14 mouse cellular contexts compared by ENCODE assay signal in the genomic region with DNA sequence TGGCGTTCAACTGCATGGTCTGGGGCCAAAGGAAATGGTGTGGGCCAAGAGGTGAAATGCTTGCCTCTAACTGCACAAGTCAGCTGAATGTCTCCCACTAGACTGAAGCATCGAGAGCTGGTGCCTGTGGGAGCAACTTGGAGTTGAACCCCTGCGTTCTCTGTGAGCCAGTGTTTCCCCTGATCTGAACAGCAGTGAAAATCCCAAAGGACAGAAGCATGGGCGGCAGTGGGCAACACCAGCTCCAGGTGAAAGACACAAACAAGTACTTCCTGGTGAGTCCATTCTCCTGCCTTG. TPM values are rescaled to one million over a fixed set of nuclear protein-coding genes. Genes with fewer than 3 reads are reported as not detected.
DNase-seq lines count a peak whose midpoint lies in the region; ATAC-seq and TF ChIP-seq lines count a peak whose summit lies in the region.
"Had no signal": no experiment of that assay in that cellular context is flagged by ENCODE, and none has a peak within 500 bp of the region (broad histone marks: within the 10 kb centered on the region; RNA-seq: fewer than 3 reads in every experiment).

No protein-coding gene starts in this region.

- peak overlapping the region; percentile 57 for H3K27ac ChIP-seq in embryonic facial prominence, embryonic 13.5 days
- no peak overlapping the region for H3K27ac ChIP-seq in embryonic facial prominence, embryonic 10.5 days (replicated peaks)
- H3K27ac ChIP-seq in intestine, embryonic 15.5 days, result 0 out of 2 replicates have a peak overlapping the region, but pooled peaks have one; percentile 33
- H3K27ac ChIP-seq in intestine, postnatal 0 days (ENCODE audit: low read depth, low read length), result no peak overlapping the region
- peak overlapping the region; percentile 31; the same call in 1 of the 2 replicates for H3K27ac ChIP-seq in brown adipose tissue, adult 24 weeks (replicated peaks; ENCODE audit: low read depth, low read length)
- peak overlapping the region; percentile 56; the same call in 1 of the 2 replicates for H3K27ac ChIP-seq in olfactory bulb, adult 2 months (ENCODE audit: insufficient read depth, low read depth, low read length)

- TF ChIP-seq CTCF in intestine, postnatal 0 days (IDR thresholded peaks at IDR 0.05; ENCODE audit: low read depth), result no peak
- TF ChIP-seq CTCF in olfactory bulb, adult 2 months (IDR thresholded peaks at IDR 0.05; ENCODE audit: insufficient read depth, low read depth, low read length), result no peak

- DNase-seq in embryonic facial prominence, embryonic 10.5 days (ENCODE audit: low spot score), result no peak
- no peak for DNase-seq in urinary bladder, postnatal 10 days (ENCODE audit: low spot score)
- DNase-seq: cerebellum, adult 8-10 months; forebrain, postnatal 0 days; retina, postnatal 1 day had no signal

- H3K4me1 ChIP-seq in embryonic facial prominence, embryonic 13.5 days, result peaks cover 25% of the 10 kb centered on the region
- H3K4me1 ChIP-seq in embryonic facial prominence, embryonic 10.5 days, result peaks cover 37% of the 10 kb centered on the region
- H3K4me1 ChIP-seq in intestine, embryonic 15.5 days (replicated peaks), result peaks cover 32% of the 10 kb centered on the region
- peaks cover 18% of the 10 kb centered on the region for H3K4me1 ChIP-seq in intestine, postnatal 0 days (replicated peaks; ENCODE audit: control insufficient read depth, insufficient read depth, low read length)
- H3K4me1 ChIP-seq in brown adipose tissue, adult 24 weeks (ENCODE audit: control insufficient read depth, insufficient read depth, insufficient read length, low read length), result peaks cover 16% of the 10 kb centered on the region
- H3K4me1 ChIP-seq in olfactory bulb, adult 2 months (ENCODE audit: control insufficient read depth, insufficient read depth, low read length), result peaks cover 25% of the 10 kb centered on the region

- ATAC-seq in embryonic facial prominence, embryonic 13.5 days (ENCODE audit: insufficient number of reproducible peaks, insufficient read depth, low FRiP score, low TSS enrichment, low read depth), result no peak
- ATAC-seq in intestine, embryonic 15.5 days, result no peak
- no peak for ATAC-seq in intestine, postnatal 0 days
- ATAC-seq in monocyte, adult 5-6 weeks (replicated peaks; ENCODE audit: insufficient number of reproducible peaks, low FRiP score, low TSS enrichment, poor library complexity, severe bottlenecking), result no peak
- ATAC-seq: forebrain, postnatal 0 days had no signal

- 81% methylated on average over 4 of the region's 4 CpGs for WGBS in embryonic facial prominence, embryonic 13.5 days
- 88% methylated on average over 4 of the region's 4 CpGs for WGBS in embryonic facial prominence, embryonic 10.5 days
- 75% methylated on average over 4 of the region's 4 CpGs for WGBS in intestine, embryonic 15.5 days
- 73% methylated on average over 4 of the region's 4 CpGs for WGBS in intestine, postnatal 0 days
- WGBS in olfactory bulb, adult 2 months, result 78% methylated on average over 4 of the region's 4 CpGs

- no peak for TF ChIP-seq POLR2A in olfactory bulb, adult 2 months (IDR thresholded peaks at IDR 0.05; ENCODE audit: insufficient read depth, low read depth, low read length)

- H3K27me3 ChIP-seq in embryonic facial prominence, embryonic 13.5 days, result no peaks in the 10 kb centered on the region
- no peaks in the 10 kb centered on the region for H3K27me3 ChIP-seq in embryonic facial prominence, embryonic 10.5 days (replicated peaks; ENCODE audit: low read depth, poor library complexity, severe bottlenecking)
- H3K27me3 ChIP-seq in intestine, embryonic 15.5 days (replicated peaks), result no peaks in the 10 kb centered on the region
- no peaks in the 10 kb centered on the region for H3K27me3 ChIP-seq in intestine, postnatal 0 days (replicated peaks; ENCODE audit: control insufficient read depth, insufficient read depth, low read length)
- H3K27me3 ChIP-seq: neural tube, embryonic 13.5 days had no signal

- H3K9me3 ChIP-seq in embryonic facial prominence, embryonic 13.5 days, result no peaks in the 10 kb centered on the region
- H3K9me3 ChIP-seq in embryonic facial prominence, embryonic 10.5 days, result no peaks in the 10 kb centered on the region
- no peaks in the 10 kb centered on the region for H3K9me3 ChIP-seq in intestine, embryonic 15.5 days
- H3K9me3 ChIP-seq in intestine, postnatal 0 days (ENCODE audit: control insufficient read depth), result no peaks in the 10 kb centered on the region
- H3K9me3 ChIP-seq: neural tube, embryonic 13.5 days had no signal

- no peak overlapping the region for H3K9ac ChIP-seq in embryonic facial prominence, embryonic 13.5 days
- H3K9ac ChIP-seq in intestine, embryonic 15.5 days, result no peak overlapping the region
- no peak overlapping the region for H3K9ac ChIP-seq in intestine, postnatal 0 days (ENCODE audit: low read depth, low read length)
- H3K9ac ChIP-seq: forebrain, postnatal 0 days; hindbrain, embryonic 14.5 days; lung, embryonic 14.5 days had no signal

- H3K4me3 ChIP-seq in embryonic facial prominence, embryonic 13.5 days, result no peak overlapping the region
- H3K4me3 ChIP-seq in embryonic facial prominence, embryonic 10.5 days, result no peak overlapping the region
- H3K4me3 ChIP-seq in intestine, embryonic 15.5 days (replicated peaks), result no peak overlapping the region
- no peak overlapping the region for H3K4me3 ChIP-seq in intestine, postnatal 0 days (ENCODE audit: low read depth, low read length)
- no peak overlapping the region for H3K4me3 ChIP-seq in brown adipose tissue, adult 24 weeks (ENCODE audit: insufficient read depth, low read depth, low read length)
- H3K4me3 ChIP-seq in olfactory bulb, adult 2 months (ENCODE audit: insufficient read depth, low read depth, low read length), result no peak overlapping the region
- H3K4me3 ChIP-seq: neural tube, embryonic 13.5 days had no signal

- peaks cover 10% of the 10 kb centered on the region for H3K36me3 ChIP-seq in embryonic facial prominence, embryonic 13.5 days
- peaks cover 12% of the 10 kb centered on the region; the same call in 1 of the 2 replicates for H3K36me3 ChIP-seq in embryonic facial prominence, embryonic 10.5 days (replicated peaks)
- H3K36me3 ChIP-seq in intestine, embryonic 15.5 days, result no peaks in the 10 kb centered on the region
- no peaks in the 10 kb centered on the region; the same call in 1 of the 2 replicates for H3K36me3 ChIP-seq in intestine, postnatal 0 days (ENCODE audit: control insufficient read depth, insufficient read depth)

- H3K4me2 ChIP-seq in embryonic facial prominence, embryonic 13.5 days, result no peak overlapping the region
- H3K4me2 ChIP-seq in intestine, embryonic 15.5 days (replicated peaks), result no peak overlapping the region
- H3K4me2 ChIP-seq in intestine, postnatal 0 days (replicated peaks; ENCODE audit: low read depth), result no peak overlapping the region
- H3K4me2 ChIP-seq: hindbrain, embryonic 14.5 days; lung, embryonic 14.5 days; neural tube, embryonic 13.5 days had no signal

RNA-seq across cellular contexts. Expression of gene Fzd5, which starts 55.6 kb away (rescaled TPM):
- polyA plus RNA-seq in embryonic facial prominence, embryonic 13.5 days (2015; fragmentation: Nextera tagmentation; extraction: Ambion mirVana), result 1.1 and 2.0 TPM in 2 replicates
- 1.8 and 2.0 TPM in 2 replicates for polyA plus RNA-seq in embryonic facial prominence, embryonic 10.5 days (2016; fragmentation: Nextera tagmentation; extraction: Ambion mirVana)
- 7.1 and 8.0 TPM in 2 replicates for polyA plus RNA-seq in intestine, embryonic 15.5 days (2015; fragmentation: Nextera tagmentation; extraction: Ambion mirVana)
- 4.7 and 5.6 TPM in 2 replicates for polyA plus RNA-seq in intestine, postnatal 0 days (2015; fragmentation: Nextera tagmentation; extraction: Ambion mirVana)
- polyA plus RNA-seq in brown adipose tissue, adult 24 weeks (2012; ENCODE audit: insufficient read depth, insufficient read length, missing spikeins), result 0.75 and 0.92 TPM in 2 replicates
- not detected in 2 replicates for polyA plus RNA-seq in olfactory bulb, adult 2 months (2012; ENCODE audit: insufficient read depth, insufficient read length, low replicate concordance, missing spikeins)
- total RNA-seq in monocyte, adult 5-6 weeks (2017), result 4.8 to 20.0 TPM (median 6.9 TPM) in 3 replicates

Comparison
In these comparisons a context has a peak if more than half of its experiments do, and no peak if none do; other contexts are left out.
1. H3K27ac ChIP-seq: peak in embryonic facial prominence, embryonic 13.5 days (single experiment), intestine, embryonic 15.5 days (single experiment), brown adipose tissue, adult 24 weeks (single experiment) and olfactory bulb, adult 2 months (single experiment); none in embryonic facial prominence, embryonic 10.5 days (single experiment) and intestine, postnatal 0 days (single experiment).